Mouse (Mus musculus) mouse trophoblast stem cell (cell line): Measurements from ENCODE around the gene Hivep3.

Experiments
- in situ Hi-C, 2 experiments: fragments of 300-500 bp; cut with MseI, MboI; formaldehyde crosslinking; loops; 2 replicates in 1 of 2; 3 replicates in 1 of 2; pipeline ENCODE4 v1.15.1; 2025

The Hivep3 gene

GRCm38 (mm10) chr4:120091997-120092783 is 358.6 kb downstream of the Hivep3 start:
- in situ Hi-C loops = no loop called here

GRCm38 (mm10) chr4:120096935-120097334 is 363.4 kb downstream of the Hivep3 start:
- in situ Hi-C loops = no loop called here

GRCm38 (mm10) chr4:120101186-120101585 is 367.6 kb downstream of the Hivep3 start:
- in situ Hi-C loops = loop anchor here in 1 of 2 experiments (25.0 kb wide), 1 partner anchor 189 kb away; no protein-coding TSS in a partner anchor

DNA sequence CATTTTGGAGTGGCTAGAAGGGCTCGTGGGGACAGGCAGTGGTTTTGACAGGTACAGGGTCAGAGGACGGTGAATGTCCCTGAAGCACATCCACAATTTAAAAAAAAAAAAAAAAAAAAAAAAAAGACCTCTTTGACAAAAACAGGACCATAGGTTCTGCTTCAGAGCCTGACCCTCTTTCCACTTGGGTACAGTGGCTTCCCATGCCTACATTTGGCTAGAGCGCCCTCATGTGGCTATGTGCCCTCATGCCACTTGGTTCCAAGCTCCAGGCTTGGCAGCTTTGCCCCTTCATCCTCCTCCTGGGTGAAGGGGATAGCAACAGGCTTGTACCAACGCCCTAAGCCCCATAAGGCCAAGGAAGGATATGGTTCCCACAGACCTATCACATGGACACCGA is 371.0 kb downstream of the Hivep3 start:
- in situ Hi-C loops = loop anchor here in 1 of 2 experiments (25.0 kb wide), 1 partner anchor 192 kb away; no protein-coding TSS in a partner anchor

- in situ Hi-C loops = loop anchor here (5.0 to 25.0 kb wide), 2 partner anchors 189 to 194 kb away; no protein-coding TSS in a partner anchor
Observed at GRCm38 (mm10) chr4:120106362-120106761, 372.8 kb downstream of the Hivep3 start.

GRCm38 (mm10) chr4:120107787-120108186 is 374.2 kb downstream of the Hivep3 start:
- in situ Hi-C loops = loop anchor here (5.0 to 25.0 kb wide), 2 partner anchors 190 to 195 kb away; no protein-coding TSS in a partner anchor

GRCm38 (mm10) chr4:120115516-120115915 is 381.9 kb downstream of the Hivep3 start:
- in situ Hi-C loops = loop anchor here in 1 of 2 experiments (25.0 kb wide), 1 partner anchor 203 kb away; no protein-coding TSS in a partner anchor

DNA sequence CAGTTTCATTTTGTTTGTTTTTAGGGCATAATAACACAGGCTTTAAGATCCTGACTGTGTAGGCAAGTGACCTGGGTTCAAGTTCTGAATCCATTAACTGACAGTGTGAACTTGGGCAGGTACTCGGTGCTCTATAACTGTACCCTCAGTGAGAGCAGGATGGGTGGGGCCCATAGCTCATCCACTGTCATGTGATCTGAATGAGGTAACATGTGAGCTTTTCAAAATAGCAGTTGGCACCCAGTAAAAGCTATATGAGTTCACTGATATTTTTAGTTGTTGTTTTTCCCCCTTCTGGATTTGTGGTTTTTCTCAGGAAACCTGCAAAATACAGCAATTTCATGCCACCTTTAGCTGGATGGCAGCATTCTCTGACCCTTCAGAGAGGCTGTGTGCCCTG is 382.7 kb downstream of the Hivep3 start:
- in situ Hi-C loops = loop anchor here in 1 of 2 experiments (25.0 kb wide), 1 partner anchor 204 kb away; no protein-coding TSS in a partner anchor

- in situ Hi-C loops = loop anchor here in 1 of 2 experiments (25.0 kb wide), 1 partner anchor 208 kb away; no protein-coding TSS in a partner anchor
Observed at GRCm38 (mm10) chr4:120120276-120120675, 386.7 kb downstream of the Hivep3 start.

- in situ Hi-C loops = loop anchor here in 1 of 2 experiments (25.0 kb wide), 1 partner anchor 212 kb away; no protein-coding TSS in a partner anchor
Observed at GRCm38 (mm10) chr4:120124656-120125055, 391.1 kb downstream of the Hivep3 start.

DNA sequence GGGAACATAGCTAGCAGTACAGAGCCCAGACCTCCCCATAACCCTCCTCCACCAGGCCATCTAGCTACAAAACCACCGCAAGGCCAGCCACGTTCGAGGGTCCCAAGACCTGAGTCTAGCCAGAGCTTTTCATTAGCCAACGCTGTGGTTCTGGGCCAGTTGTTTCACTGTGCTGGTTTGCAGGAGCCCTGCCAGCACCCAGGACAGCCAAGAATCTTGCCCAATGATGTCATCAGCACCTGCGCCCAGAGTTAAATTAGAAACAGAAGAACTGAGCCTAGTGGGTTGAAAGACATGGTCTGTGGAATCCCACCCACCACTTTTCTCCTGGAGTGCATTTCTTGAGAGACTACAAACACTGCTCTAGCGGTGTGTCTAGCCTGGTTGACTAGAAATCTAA is 392.5 kb downstream of the Hivep3 start:
- in situ Hi-C loops = no loop called here

GRCm38 (mm10) chr4:120127333-120127732 is 393.7 kb downstream of the Hivep3 start:
- in situ Hi-C loops = no loop called here

GRCm38 (mm10) chr4:120128033-120128432 is 394.4 kb downstream of the Hivep3 start:
- in situ Hi-C loops = no loop called here

- in situ Hi-C loops = no loop called here
Observed at GRCm38 (mm10) chr4:120129233-120129885, 395.8 kb downstream of the Hivep3 start.

GRCm38 (mm10) chr4:120130926-120131325 is 397.3 kb downstream of the Hivep3 start:
- in situ Hi-C loops = no loop called here

DNA sequence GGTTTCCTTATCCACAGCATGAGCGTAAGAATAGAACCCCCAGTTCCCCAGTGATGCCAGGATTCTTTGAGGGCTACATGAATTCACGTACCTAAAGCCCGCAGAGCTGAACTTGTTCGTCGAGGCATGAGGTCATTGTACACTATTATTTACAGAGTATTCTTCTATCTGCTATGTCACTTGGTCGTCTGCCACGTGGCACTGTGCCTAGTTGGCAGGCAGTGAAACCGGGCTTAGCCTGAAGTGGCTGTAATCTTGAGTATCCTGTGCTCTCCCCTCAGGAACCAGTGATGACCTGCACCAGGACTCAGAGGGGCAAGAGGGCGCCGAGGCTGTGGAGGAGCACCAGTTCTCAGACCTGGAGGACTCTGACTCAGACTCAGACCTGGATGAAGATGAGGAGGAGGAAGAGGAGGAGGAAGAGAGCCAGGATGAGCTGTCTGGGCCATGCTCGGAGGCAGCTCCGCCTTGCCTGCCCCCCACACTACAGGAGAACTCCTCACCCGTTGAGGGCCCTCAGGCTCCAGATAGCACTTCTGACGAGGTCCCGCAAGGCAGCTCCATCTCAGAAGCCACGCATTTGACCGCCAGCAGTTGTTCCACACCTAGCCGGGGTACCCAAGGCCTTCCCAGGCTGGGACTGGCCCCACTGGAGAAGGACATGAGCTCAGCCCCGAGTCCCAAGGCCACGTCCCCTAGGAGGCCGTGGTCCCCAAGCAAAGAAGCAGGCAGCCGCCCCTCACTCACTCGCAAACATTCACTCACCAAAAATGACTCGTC is 398.0 kb downstream of the Hivep3 start:
- in situ Hi-C loops = no loop called here

- in situ Hi-C loops = no loop called here
Observed at GRCm38 (mm10) chr4:120134223-120134622, 400.6 kb downstream of the Hivep3 start.

GRCm38 (mm10) chr4:120141810-120142209 is 408.2 kb downstream of the Hivep3 start:
- in situ Hi-C loops = no loop called here

GRCm38 (mm10) chr4:120142905-120143304 is 409.3 kb downstream of the Hivep3 start:
- in situ Hi-C loops = no loop called here

DNA sequence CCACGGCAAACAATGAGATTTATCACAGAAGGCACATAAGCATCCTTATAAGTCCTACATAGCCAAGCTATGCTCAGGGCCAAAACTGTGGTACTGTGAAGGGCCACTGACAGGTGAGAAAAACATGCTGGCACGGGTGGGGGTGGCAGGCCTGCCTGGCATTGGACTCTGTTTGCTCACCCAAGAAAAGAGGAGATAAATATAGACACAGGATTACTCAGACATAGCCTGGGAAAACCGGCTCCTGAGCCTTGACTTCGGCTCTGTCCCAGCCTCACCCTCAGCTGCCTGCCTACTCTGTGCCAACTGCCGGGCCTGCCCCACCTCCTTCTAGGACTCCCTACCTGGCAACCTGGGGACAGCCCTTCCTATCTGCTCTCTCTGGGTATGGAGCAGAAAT is 410.8 kb downstream of the Hivep3 start:
- in situ Hi-C loops = no loop called here

DNA sequence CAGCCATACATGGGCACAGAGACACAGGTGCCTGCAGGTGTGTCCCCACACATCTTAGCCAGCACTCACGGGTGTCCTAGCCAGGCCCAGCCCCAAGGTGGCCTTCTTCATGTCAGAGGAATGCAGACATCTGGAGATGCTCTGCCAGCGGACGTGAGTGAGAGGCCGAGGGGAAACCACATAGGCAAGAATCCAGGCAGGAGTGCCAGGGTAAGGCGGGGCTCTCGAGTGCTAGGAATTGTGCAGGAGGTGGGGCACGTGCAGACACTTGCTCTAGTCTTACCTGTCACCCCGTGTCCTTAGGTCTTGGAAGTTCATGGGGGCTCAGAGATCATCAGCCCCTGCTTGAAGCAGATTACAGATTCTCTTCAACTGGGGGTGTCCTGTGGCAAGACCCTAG is 412.3 kb downstream of the Hivep3 start:
- in situ Hi-C loops = no loop called here
